Mouse (Mus musculus) embryonic stem cell, embryonic (primary cell): ENCODE measurements at regions not wholly inside any gene's neighbourhood (a gene's known extent, or its start where the extent isn't known, plus 50 kb on each side); places are given as distances from the start of the nearest gene placed in this dataset.
"Not testable (repeated sequence)": the region's sequence is repeated elsewhere in the genome, so short reads cannot be mapped to it uniquely, and the experiment has no call there.

Experiments
- CTCF ChIA-PET, 4 experiments: fragments of 300-600 bp in 2 of 4; fragments of 350-600 bp in 2 of 4; sonication (Branson Sonifier 250); formaldehyde crosslinking; loops; one replicate each; lab custom pipeline; 2022; ENCODE audit warnings: inconsistent platforms in 2 of 4; lab: Charles Lee
- POLR2A ChIA-PET, 4 experiments: fragments of 300-600 bp in 2 of 4; fragments of 350-600 bp in 2 of 4; sonication (Branson Sonifier 250); formaldehyde crosslinking; loops; one replicate each; lab custom pipeline; 2022; ENCODE audit warnings: antibody characterized with exemption in 4 of 4, inconsistent platforms in 1 of 4; lab: Charles Lee

DNA sequence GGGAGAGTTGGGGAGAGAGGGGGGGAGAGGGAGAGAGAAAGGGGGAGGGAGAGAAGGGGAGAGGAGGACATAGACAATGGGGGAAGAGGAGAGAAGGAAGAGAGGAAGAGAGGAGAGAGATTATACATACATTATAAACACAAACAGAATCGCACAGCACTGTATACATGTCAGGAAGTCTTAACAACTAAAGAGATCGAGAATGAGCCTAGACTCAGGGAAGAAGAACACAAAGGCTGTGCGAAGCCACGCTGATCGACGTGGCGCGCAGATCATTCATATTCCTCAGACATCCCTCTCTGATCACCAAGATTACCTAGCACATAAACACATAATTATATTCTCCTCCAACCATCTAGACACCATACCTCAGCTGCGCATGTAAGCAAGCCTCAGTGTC lies 79.1 kb upstream of the Adgrl2 start:
- ChIA-PET POLR2A (no interaction called here), CTCF (no interaction called here)

DNA sequence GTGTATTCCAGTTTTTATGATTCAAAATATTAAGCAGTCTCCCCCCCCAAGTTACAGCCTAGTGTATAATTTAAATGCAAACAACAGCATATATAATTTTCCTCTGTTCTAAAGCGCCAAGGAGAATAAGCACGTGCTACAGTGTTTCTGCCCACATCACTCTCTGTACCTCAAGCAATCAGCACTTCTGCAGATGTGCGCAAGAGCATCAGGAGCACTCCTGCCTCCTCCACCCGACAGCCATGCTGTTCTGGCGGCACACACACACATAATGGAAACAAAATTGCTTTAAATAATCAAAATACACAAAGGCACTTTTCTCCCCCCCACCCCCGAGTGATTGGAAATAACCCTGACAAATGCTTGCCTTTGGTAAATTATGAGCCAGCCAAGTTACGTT lies 78.5 kb upstream of the Adgrl2 start:
- ChIA-PET POLR2A (no interaction called here), CTCF (no interaction called here)

DNA sequence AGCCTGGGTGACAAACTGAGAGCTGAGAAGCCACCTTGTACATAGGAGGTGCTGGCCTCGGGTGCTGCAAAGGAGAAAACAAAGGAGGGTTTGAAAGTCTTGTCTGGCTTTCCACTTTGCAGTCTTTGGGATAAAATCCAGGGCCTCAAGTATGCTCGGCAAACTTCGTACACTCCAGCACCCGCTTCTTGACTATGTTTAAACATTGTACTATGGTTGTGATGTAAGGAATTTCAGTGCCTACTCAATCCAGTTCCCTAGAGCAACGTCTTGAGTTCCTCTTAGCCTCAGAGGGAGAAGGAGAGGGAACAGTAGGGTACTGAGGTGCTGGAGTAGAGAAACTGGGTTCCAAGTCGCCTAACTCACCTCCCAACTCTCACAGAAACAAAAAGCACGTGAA lies 77.4 kb upstream of the Adgrl2 start:
- CTCF ChIA-PET = no interaction called here
- POLR2A ChIA-PET = interaction anchor here in 1 of 4 experiments (0.6 kb wide), 1 partner anchor 203 kb away, joined by 5 read pairs; no protein-coding TSS in a partner anchor

DNA sequence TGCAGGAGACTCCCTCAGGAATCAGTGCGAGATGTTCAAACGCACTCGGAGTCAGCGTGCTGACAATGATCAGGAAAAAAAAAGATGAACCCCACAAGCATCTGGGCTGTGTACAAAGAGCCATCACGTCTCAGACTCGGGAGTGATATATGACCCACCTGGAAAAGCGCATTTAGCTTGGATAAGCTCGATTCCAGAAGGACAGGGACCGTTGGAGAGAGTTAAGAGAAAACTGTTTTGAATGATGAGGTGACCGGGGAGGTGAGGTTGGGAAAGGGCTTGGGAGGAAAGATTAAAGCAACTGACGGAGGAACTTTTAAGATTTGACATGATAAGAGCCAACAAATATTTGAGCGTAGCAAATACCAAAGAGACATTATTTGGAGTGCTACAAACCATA lies 64.7 kb upstream of the Adgrl2 start:
- CTCF ChIA-PET = no interaction called here
- POLR2A ChIA-PET = interaction anchor here in 1 of 4 experiments (0.6 kb wide), 1 partner anchor 65 kb away, joined by 3 read pairs; the partner anchor contains the start of gene Adgrl2

DNA sequence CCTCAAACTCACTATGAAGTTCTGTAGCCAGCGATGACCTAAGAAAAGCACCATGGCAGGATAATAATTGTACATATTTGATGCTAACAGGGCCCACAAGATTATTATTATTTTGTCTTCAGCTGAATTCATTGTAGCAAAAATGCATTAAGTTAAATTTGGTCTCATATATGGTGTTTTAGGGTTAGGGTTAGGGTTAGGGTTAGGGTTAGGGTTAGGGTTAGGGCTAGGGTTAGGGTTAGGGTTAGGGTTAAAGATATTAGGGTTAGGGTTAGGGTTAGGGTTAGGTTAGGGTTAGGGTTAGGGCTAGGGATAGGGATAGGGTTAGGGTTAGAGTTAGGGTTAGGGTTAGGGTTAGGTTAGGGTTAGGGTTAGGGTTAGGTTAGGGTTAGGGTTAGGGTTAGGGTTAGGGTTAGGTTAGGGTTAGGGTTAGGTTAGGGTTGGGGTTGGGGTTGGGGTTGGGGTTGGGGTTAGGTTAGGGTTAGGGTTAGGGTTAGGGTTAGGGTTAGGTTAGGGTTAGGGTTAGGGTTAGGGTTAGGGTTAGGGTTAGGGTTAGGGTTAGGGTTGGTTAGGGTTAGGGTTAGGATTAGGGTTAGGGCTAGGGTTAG lies 62.0 kb upstream of the Adgrl2 start:
- CTCF ChIA-PET, POLR2A ChIA-PET: not testable (repeated sequence)

DNA sequence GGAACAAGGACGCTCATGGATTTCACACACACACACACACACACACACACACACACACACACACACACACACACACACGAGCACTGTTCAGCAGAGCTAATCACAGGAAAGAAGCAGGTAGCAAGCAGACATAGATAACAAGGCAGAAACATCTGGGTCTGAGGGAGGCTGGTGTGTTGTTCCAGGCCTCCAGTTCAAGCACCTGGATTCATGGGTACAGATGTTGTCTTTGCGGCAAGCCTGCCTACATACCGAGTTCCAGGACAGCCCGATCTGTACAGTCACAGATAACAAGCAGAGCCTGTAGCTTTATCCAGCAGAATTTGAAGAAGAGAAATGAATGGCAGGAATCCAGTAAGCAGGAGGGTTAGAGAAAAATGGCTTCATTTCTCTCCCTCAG lies 55.0 kb upstream of the Adgrl2 start:
- ChIA-PET POLR2A (interaction anchor here in 1 of 4 experiments (0.9 kb wide), 1 partner anchor 174 kb away, joined by 4 read pairs; no protein-coding TSS in a partner anchor), CTCF (no interaction called here)

DNA sequence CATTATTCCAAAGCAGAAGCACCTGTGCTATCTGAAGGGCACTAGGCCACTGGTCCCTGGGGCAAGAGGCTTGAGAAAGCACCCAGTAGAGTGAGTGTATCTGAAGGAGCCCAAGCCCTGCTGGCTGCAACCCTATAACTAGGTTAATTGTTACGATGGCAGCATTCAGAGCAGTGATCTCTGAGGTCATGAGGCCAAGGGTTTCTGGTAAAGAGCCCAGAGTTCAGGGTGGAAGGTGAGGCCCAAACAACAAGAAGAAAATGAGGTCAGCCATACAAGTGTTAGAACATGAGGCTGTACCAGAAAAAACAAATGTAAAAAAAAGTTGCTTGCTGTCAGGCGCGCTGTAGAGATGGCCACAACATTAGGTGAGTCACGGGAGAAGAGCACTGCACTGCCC lies 53.5 kb upstream of the Adgrl2 start:
- CTCF ChIA-PET = no interaction called here
- POLR2A ChIA-PET = no interaction called here

DNA sequence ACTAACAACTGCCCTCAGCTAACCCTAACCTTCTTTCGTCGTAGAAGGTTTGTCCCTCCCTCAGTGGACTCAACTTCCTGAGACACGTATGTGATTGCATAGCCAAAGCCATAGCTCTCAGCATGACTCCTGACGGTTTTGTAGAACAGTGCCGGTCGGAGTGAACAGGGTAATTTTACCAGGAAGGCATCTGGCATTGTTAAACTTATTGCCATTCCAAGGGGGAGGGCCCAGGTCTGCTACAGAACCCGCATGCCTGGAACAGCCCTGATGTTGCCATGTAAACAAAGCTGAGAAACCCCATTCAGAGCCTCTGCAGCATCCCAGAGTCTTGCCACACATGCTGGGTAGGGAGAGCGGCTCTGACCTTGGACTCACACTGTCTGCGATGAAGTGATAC lies 52.2 kb upstream of the Adgrl2 start:
- POLR2A ChIA-PET = interaction anchor here in 1 of 4 experiments (0.6 kb wide), 1 partner anchor 386 kb away, joined by 6 read pairs; no protein-coding TSS in a partner anchor

DNA sequence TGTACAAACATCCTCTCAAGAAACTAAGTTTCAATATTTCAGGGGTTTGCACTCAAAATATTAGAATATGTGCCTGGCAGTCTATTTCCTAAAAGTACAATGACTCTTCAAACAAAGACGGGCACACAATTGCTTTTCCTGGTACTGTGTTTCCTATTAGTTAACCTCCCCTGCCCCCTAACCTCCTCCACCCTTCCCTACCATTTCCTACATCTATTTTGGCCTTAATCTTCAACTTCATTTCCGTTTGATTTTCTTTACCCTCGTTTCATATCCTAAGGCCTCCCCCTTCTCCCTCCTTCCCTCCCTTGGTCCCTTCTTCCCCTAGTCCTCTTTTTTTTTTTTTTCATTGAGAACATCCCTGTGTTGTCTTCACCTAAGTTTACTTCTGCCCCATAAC lies 50.8 kb upstream of the Adgrl2 start:
- ChIA-PET CTCF (no interaction called here), POLR2A (no interaction called here)

More for the DNA sequence above, 52.2 kb upstream of the Adgrl2 start:
- CTCF ChIA-PET = no interaction called here
